Mouse (Mus musculus) liver, embryonic 14.5 days (tissue): ENCODE results near the gene Ado. TPM values are rescaled to one million over a fixed set of nuclear protein-coding genes. Genes with fewer than 3 reads are reported as not detected.

ENCODE experiments used
- ATAC-seq: fragments of 200-750 bp; cut with Nextera tagmentation; 2 replicates; pipeline ENCODE4 v1.8.0; 2017; ENCODE audit warnings: moderate number of reproducible peaks, mild to moderate bottlenecking, moderate library complexity; ENCODE audit not compliant: insufficient read depth
- DNase-seq, 3 experiments: peaks; one replicate each; pipeline ENCODE4 v3.0.0-alpha.2; 2012 to 2013; ENCODE audit warnings: low read depth in 3 of 3, low spot score in 3 of 3
- H3K27ac ChIP-seq: fragments of 300-500 bp; sonication (generic); 2 replicates; pipeline ENCODE4 v1.5.1; 2014; ENCODE audit warnings: moderate library complexity, mild to moderate bottlenecking, control low read depth, inconsistent platforms
- H3K27me3 ChIP-seq: fragments of 300-500 bp; sonication (generic); 2 replicates; pipeline ENCODE4 v1.6.1; 2014; ENCODE audit warnings: mild to moderate bottlenecking, low read length, moderate library complexity; ENCODE audit not compliant: control insufficient read depth, insufficient read depth
- H3K36me3 ChIP-seq: fragments of 300-500 bp; sonication (generic); replicated peaks from 2 replicates; pipeline ENCODE4 v1.6.1; 2014; ENCODE audit warnings: low read depth; ENCODE audit not compliant: control insufficient read depth, insufficient read depth
- H3K4me1 ChIP-seq, 2 experiments: fragments of 200-500 bp in 1 of 2; fragments of 300-500 bp in 1 of 2; sonication (generic) in 1 of 2; replicated peaks; 2 replicates each; pipeline ENCODE4 v1.6.1; 2012 to 2014; ENCODE audit warnings: antibody characterized with exemption in 1 of 2, inconsistent platforms in 1 of 2, low read length in 1 of 2; ENCODE audit not compliant: control insufficient read depth in 2 of 2, insufficient read depth in 2 of 2
- H3K4me2 ChIP-seq: fragments of 300-500 bp; sonication (generic); 2 replicates; pipeline ENCODE4 v1.6.1; 2014; ENCODE audit warnings: low read depth, mild to moderate bottlenecking, control low read depth, moderate library complexity
- H3K4me3 ChIP-seq, 2 experiments: fragments of 200-500 bp in 1 of 2; fragments of 300-500 bp in 1 of 2; sonication (generic) in 1 of 2; 2 replicates each; pipeline ENCODE4 v1.5.1; 2012 to 2014; ENCODE audit warnings: low read depth in 2 of 2, low read length in 2 of 2, mild to moderate bottlenecking in 2 of 2, control low read depth in 1 of 2, inconsistent platforms in 1 of 2, moderate library complexity in 1 of 2; ENCODE audit not compliant: insufficient read depth in 1 of 2
- H3K9ac ChIP-seq: fragments of 300-500 bp; sonication (generic); replicated peaks from 2 replicates; pipeline ENCODE4 v1.6.1; 2014; ENCODE audit warnings: mild to moderate bottlenecking, control low read depth, moderate library complexity
- H3K9me3 ChIP-seq: fragments of 300-500 bp; sonication (generic); 2 replicates; pipeline ENCODE4 v1.6.1; 2016; ENCODE audit warnings: low read length, mixed read lengths; ENCODE audit not compliant: control insufficient read depth
- CTCF ChIP-seq: IDR thresholded peaks from 2 replicates; pipeline ENCODE4 v1.5.1; 2016; ENCODE audit warnings: antibody characterized with exemption, low read depth, control low read depth
- EP300 ChIP-seq: IDR thresholded peaks from 2 replicates; pipeline ENCODE4 v1.6.1; 2016; ENCODE audit warnings: antibody characterized with exemption, low read depth
- WGBS: fragments of 180-500 bp; shearing (Covaris S2); extraction: QIAGEN DNeasy Blood & Tissue Kit; methylation state at CpG from one replicate; pipeline ENCODE4 v1.1.7; 2014; ENCODE audit not compliant: insufficient replicate concordance; 5-methylcytosine and 5-hydroxymethylcytosine counted together
- polyA plus RNA-seq, 2 experiments: library from polyadenylated mRNA; depleted of rRNA in 1 of 2; stranded (reverse) in 1 of 2; unstranded in 1 of 2; fragments of >200 nt; fragmentation: Nextera tagmentation in 1 of 2; extraction: Ambion mirVana in 1 of 2; gene quantifications; 2 replicates each; pipeline versions ENCODE4 v1.2.1 to v1.2.3; 2012 to 2014

Ado gene
- polyA plus RNA-seq, 2 experiments, result 3.0 to 13.3 TPM

DNA sequence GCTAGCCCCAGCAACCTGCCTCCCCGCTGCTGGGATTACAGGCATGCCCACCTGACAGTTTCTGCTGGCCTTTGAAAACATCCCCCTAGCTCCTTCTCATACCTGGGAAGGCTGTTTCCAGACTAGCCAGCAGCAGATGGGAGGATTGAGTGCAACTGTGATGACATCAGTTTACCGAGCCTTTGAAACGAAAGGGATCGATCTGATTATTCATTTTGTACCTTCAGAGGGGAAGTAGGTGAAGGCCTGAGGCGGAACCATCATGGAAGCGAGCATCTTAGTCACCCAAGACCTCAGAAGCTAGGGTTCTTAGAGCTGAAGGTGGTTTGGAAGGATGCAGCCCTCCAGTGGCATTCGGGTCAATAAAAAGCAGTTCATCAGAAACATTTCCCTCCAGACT is 15.8 kb upstream of the Ado start:
- no peak overlapping the region for H3K4me2 ChIP-seq
- H3K9ac ChIP-seq, result no peak overlapping the region
- H3K36me3 ChIP-seq, result no peaks in the 10 kb centered on the region
- DNase-seq (no peak), ATAC-seq (no peak)
- WGBS, result 74% methylated on average over 7 of the region's 7 CpGs
- H3K27me3 ChIP-seq, result no peaks in the 10 kb centered on the region
- no peaks in the 10 kb centered on the region for H3K9me3 ChIP-seq
- H3K27ac ChIP-seq, result no peak overlapping the region
- no peaks in the 10 kb centered on the region for H3K4me1 ChIP-seq
- TF ChIP-seq EP300, result no peak
- no peak for TF ChIP-seq CTCF
- H3K4me3 ChIP-seq, result no peak overlapping the region

DNA sequence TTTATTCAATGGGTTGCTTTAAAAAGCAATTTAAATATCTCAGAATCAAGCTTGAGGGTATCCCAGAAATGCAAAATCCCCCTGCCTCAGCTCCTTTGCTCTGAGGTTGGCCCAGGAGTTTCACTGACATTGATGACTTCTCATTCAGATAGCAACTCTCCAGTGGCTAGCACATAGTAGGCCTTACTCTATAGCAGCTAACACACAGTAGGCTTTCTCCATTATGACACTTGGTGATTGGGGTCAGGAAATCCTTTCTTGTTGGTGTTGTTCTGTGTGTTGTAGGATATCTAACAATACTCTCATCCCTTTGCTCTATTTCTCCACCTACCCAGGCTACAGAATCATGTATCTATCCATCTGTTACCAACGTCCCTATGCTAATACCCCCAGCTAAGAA is 12.4 kb upstream of the Ado start:
- Histone ChIP-seq H3K27me3 (no peaks in the 10 kb centered on the region), H3K4me1 (no peaks in the 10 kb centered on the region), H3K9ac (no peak overlapping the region), H3K9me3 (no peaks in the 10 kb centered on the region), H3K4me3 (no peak overlapping the region), H3K36me3 (no peaks in the 10 kb centered on the region), H3K27ac (no peak overlapping the region), H3K4me2 (no peak overlapping the region)
- no peak for TF ChIP-seq EP300
- no peak for TF ChIP-seq CTCF
- ATAC-seq (no peak), DNase-seq (no peak)
- 37% methylated on average over 1 of the region's 1 CpGs for WGBS

DNA sequence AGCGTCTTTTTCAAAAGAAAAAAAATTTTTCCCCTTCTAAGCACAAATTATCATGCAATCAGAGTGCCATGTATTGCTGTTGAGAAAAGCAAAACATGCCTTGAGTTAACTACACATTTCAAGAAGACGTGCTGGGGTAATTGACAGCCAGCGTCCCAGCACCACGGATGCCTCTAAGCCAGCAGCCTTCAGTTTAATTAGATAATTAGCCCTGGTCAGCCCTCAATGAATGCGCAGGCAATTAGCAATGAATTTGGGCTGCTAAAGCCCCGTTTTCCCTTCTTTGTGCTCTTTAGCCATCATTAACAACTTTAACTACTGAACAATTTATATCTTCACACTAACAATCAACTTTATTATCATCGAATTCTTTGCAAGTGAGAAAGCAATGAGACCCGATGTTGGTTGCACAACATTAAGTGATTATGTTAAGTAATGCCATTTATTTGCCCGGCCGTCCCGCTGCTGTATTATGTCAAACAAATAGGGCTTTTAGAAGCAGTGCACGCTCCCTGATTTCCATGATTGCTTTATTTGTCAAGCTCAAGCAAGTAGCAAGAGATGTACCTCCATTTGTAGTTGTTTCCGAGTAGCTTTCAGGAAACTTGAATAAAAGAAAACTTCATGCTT is 11.1 kb upstream of the Ado start:
- DNase-seq (no peak), ATAC-seq (no peak)
- Histone ChIP-seq H3K36me3 (no peaks in the 10 kb centered on the region), H3K27ac (no peak overlapping the region), H3K4me2 (no peak overlapping the region), H3K4me3 (no peak overlapping the region), H3K9ac (no peak overlapping the region), H3K4me1 (no peaks in the 10 kb centered on the region), H3K9me3 (no peaks in the 10 kb centered on the region), H3K27me3 (no peaks in the 10 kb centered on the region)
- no peak for TF ChIP-seq CTCF
- no peak for TF ChIP-seq EP300
- 62% methylated on average over 13 of the region's 13 CpGs for WGBS

DNA sequence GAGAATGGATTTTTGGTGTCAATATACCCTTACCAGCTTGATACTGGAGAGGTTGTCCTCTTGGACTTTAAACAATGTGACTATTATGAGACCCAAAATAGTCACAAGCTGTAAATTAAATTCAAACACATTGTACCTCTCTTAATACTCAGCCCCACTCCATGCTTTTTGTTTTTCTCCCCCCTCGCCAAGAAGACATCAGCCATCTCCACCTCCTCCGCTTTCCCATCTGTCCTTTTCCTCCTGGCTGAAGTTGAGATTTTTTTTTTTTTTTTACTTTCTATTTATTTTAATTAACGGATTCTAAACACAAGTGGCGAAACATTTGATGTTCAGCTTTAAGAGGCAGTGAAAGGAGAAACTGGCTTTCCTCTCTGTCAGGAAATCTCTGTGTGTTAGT is 9.3 kb upstream of the Ado start:
- no peaks in the 10 kb centered on the region for H3K27me3 ChIP-seq
- no peaks in the 10 kb centered on the region for H3K36me3 ChIP-seq
- ATAC-seq, result no peak
- no peak for DNase-seq
- WGBS, result 70% methylated on average over 4 of the region's 4 CpGs
- no peaks in the 10 kb centered on the region for H3K9me3 ChIP-seq
- H3K4me3 ChIP-seq, result no peak overlapping the region
- H3K27ac ChIP-seq, result no peak overlapping the region
- TF ChIP-seq CTCF, result no peak
- no peak overlapping the region for H3K9ac ChIP-seq
- no peak overlapping the region for H3K4me2 ChIP-seq
- H3K4me1 ChIP-seq, result no peaks in the 10 kb centered on the region

DNA sequence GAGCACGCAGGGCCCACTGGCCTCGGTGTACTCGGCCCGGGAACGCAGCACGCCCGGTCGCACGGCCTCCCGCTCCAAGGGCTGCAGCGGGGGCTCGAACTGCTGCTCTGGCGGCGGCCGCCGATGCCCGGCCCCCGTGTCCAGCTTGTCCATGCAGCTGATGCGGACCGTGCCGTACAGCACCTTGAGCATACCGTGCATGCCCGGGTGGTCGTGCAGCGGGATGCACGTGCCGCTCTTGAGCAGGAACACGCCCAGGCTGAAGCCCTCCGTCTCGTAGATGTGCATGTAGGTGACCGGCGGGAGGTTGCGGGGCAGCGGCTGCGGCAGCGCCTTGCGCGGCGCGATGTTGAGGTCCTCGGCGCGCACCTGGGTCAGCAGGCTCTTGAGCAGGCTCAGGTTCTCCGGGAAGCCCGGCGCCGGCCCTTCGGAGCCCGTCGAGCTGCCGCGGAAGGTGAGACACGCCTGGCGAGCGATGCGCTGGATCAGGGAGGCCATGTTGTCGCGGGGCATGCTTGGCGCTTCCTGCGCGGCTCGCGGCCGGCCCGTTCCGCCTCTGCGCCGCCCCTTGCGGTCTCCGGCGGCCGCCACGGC is 397 bp downstream of the Ado start:
- H3K4me1 ChIP-seq, result peaks cover 6 to 10% of the 10 kb centered on the region in 2 experiments
- ATAC-seq (peak; percentile 62), DNase-seq (peak in 1 of 3 experiments; percentile 9)
- no peak for TF ChIP-seq CTCF
- TF ChIP-seq EP300, result no peak
- no peaks in the 10 kb centered on the region for H3K27me3 ChIP-seq
- peak overlapping the region; percentile 74 to 94 for H3K4me3 ChIP-seq
- peak overlapping the region; percentile 68 for H3K27ac ChIP-seq
- H3K36me3 ChIP-seq, result no peaks in the 10 kb centered on the region
- H3K9ac ChIP-seq, result peak overlapping the region; percentile 88
- peak overlapping the region; percentile 89 for H3K4me2 ChIP-seq
- H3K9me3 ChIP-seq, result no peaks in the 10 kb centered on the region
- WGBS, result under 1% methylated on average over 71 of the region's 73 CpGs
